Mouse (Mus musculus) lung, postnatal 0 days (tissue): ENCODE data around the gene Gckr.

Experiments
- CTCF ChIP-seq: IDR thresholded peaks from 2 replicates; pipeline ENCODE4 v1.5.1; 2016; ENCODE audit warnings: antibody characterized with exemption, mild to moderate bottlenecking
- EP300 ChIP-seq: IDR thresholded peaks from 2 replicates; pipeline ENCODE4 v1.6.1; 2016; ENCODE audit warnings: antibody characterized with exemption, mild to moderate bottlenecking, control low read depth

DNA sequence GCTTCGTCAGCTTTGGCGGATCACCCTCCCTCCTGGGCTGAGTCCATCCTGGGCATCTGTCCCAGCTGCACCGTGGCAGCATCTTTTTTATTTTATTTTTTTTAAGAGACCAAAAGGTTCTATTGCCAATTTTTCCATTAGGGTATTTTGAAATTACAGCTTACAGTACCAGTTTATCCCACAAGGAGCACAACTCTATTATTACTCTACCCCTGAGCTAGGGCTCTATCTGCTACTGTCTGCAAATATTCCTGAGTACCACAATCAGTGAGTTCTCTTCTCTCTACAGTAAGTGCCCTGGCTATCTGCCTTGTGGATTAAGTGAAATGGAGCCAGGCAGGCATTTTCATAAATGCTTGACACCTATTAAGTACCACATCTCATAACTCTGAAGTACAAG lies 8.6 kb upstream of the Gckr start:
- TF ChIP-seq EP300 = no peak
- no peak for TF ChIP-seq CTCF
